Mouse (Mus musculus): ENCODE data around the gene Lsr. TPM values are rescaled to one million over a fixed set of nuclear protein-coding genes. Genes with fewer than 3 reads are reported as not detected.
"Not testable (repeated sequence)": the region's sequence is repeated elsewhere in the genome, so short reads cannot be mapped to it uniquely, and the experiment has no call there.

The Lsr gene
- polyA plus RNA-seq, 1 experiment, result 30.2 TPM

DNA sequence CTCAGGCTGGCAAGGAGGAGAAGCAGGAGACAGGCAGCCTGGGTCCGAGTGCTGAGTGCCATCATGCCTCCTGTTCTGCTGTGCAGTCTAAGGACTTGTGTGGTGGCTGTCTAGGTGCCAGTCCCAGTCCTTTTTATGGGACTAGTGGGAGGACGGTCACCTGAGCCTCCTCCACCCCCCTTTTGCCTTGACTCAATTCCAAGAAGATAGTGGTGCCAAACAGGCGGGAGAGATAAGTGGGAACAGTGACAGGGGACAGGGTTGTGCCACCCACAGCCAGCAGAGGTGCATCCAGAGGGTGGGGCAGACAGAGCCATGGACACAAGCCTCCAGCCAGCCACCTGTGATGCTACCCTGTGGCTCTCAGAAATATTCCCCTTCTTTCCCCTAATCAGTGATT lies 49.2 kb downstream of the Lsr start:
- no peak for TF ChIP-seq CTCF (IDR thresholded peaks at IDR 0.05; ENCODE audit: control insufficient read depth, insufficient read depth, insufficient replicate concordance, low read depth, low read length)
- no peak for TF ChIP-seq POLR2A (IDR thresholded peaks at IDR 0.05; ENCODE audit: control insufficient read depth, low read depth, low read length)

DNA sequence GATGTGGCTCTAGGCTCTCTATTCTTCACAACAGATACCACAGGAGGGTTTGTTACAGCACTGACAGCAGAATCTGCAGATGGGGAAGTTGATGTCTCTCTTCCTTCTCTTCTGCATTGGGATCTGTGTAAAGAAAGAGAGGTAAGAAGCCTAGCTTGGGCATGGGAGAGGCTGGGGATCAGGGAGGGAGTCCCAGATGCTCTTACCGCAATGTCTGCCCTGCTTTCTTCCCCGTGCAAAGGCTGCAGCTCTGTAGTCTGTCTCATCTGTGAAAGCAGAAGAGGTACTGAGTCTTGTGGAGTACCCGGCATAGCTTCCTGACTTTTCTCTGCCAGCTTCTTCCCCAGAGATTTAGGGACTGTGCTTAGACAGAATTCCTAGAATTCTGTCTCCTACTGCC lies 50.8 kb downstream of the Lsr start:
- not testable (repeated sequence) for H3K36me3 ChIP-seq (ENCODE audit: control insufficient read depth, insufficient read depth, low read length); H3K27ac ChIP-seq (ENCODE audit: control insufficient read depth, insufficient read depth, low read depth, low read length); H3K4me1 ChIP-seq (ENCODE audit: control insufficient read depth, insufficient read depth, low read length); H3K4me3 ChIP-seq (ENCODE audit: control insufficient read depth, low read depth, low read length); H3K27me3 ChIP-seq (ENCODE audit: control insufficient read depth, insufficient read depth, low read length)

More for the DNA sequence above, 49.2 kb downstream of the Lsr start:
- no peak overlapping the region for H3K27ac ChIP-seq (ENCODE audit: control insufficient read depth, insufficient read depth, low read depth, low read length)
- no peaks in the 10 kb centered on the region for H3K27me3 ChIP-seq (ENCODE audit: control insufficient read depth, insufficient read depth, low read length)
- H3K4me3 ChIP-seq (ENCODE audit: control insufficient read depth, low read depth, low read length), result no peak overlapping the region
- no peaks in the 10 kb centered on the region for H3K4me1 ChIP-seq (ENCODE audit: control insufficient read depth, insufficient read depth, low read length)
- H3K36me3 ChIP-seq (ENCODE audit: control insufficient read depth, insufficient read depth, low read length), result no peaks in the 10 kb centered on the region

DNA sequence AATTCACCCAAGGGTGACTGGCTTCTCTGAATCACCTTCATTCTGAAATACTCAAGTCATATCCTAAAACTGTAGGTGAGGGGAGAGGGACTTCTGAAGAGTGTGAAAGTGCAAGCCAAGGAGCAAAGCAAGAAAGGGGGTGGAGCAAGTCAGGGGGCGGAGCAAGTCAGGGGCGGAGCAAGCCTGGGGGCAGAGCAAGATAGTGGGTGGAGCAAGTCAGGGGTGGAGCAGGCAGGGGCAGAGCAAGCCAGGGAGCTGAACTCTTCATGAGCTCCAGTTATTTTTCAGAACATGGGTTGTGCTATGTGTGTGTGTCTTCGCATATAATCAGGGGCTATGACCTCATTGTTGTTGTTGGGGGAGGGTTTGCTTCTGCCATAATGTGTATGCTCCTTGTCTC lies 53.0 kb downstream of the Lsr start:
- Histone ChIP-seq H3K27me3 (ENCODE audit: control insufficient read depth, insufficient read depth, low read length) (no peaks in the 10 kb centered on the region), H3K4me1 (ENCODE audit: control insufficient read depth, insufficient read depth, low read length) (no peaks in the 10 kb centered on the region)
- TF ChIP-seq CTCF (IDR thresholded peaks at IDR 0.05; ENCODE audit: control insufficient read depth, insufficient read depth, insufficient replicate concordance, low read depth, low read length) (no peak), POLR2A (IDR thresholded peaks at IDR 0.05; ENCODE audit: control insufficient read depth, low read depth, low read length) (no peak)

DNA sequence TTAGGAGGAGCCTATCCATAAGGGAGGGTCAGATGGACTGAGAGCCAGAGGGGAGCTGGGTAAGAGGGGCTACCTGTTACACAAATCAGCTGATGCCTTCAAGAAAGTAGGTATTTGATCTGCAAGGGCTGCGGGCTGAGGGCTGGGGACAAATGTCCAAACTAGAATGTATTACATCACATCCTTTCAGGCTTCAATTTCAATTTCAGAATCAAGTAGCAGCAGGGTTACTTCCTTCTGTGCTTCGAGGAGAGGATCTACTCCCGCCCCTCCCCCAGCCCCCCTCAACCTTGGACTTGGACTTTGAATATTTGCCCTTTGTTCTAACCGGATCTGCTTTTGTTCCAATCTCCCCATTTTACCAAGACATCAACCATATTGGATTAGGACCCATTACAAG lies 56.0 kb downstream of the Lsr start:
- Histone ChIP-seq H3K36me3 (ENCODE audit: control insufficient read depth, insufficient read depth, low read length) (no peaks in the 10 kb centered on the region), H3K27me3 (ENCODE audit: control insufficient read depth, insufficient read depth, low read length) (no peaks in the 10 kb centered on the region), H3K27ac (ENCODE audit: control insufficient read depth, insufficient read depth, low read depth, low read length) (no peak overlapping the region), H3K4me3 (ENCODE audit: control insufficient read depth, low read depth, low read length) (no peak overlapping the region), H3K4me1 (ENCODE audit: control insufficient read depth, insufficient read depth, low read length) (no peaks in the 10 kb centered on the region)
- TF ChIP-seq POLR2A (IDR thresholded peaks at IDR 0.05; ENCODE audit: control insufficient read depth, low read depth, low read length), result no peak
- TF ChIP-seq CTCF (IDR thresholded peaks at IDR 0.05; ENCODE audit: control insufficient read depth, insufficient read depth, insufficient replicate concordance, low read depth, low read length), result no peak

More for the DNA sequence above, 53.0 kb downstream of the Lsr start:
- H3K4me3 ChIP-seq (ENCODE audit: control insufficient read depth, low read depth, low read length), result no peak overlapping the region
- H3K27ac ChIP-seq (ENCODE audit: control insufficient read depth, insufficient read depth, low read depth, low read length), result no peak overlapping the region
- H3K36me3 ChIP-seq (ENCODE audit: control insufficient read depth, insufficient read depth, low read length), result no peaks in the 10 kb centered on the region

DNA sequence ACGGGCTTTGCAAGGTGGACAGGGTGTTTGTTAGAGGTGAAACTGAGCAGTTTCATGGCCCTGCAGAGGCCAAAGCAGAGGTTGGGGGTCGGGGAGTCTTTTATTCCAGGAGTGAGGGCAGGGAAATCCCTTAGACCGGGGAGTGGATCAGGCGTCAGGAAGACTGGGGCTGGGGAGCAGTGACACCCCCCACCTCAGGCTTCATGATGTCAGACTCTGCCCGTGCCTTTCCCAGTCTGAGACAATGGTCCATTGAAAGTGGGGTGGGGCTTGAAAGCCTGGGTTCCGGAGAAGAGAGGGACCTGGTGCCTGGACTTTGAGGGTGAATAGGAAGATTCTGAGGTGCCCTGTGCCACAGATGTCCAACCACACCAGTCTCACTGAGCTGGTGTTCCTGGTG lies 56.6 kb downstream of the Lsr start:
- H3K36me3 ChIP-seq (ENCODE audit: control insufficient read depth, insufficient read depth, low read length), result no peaks in the 10 kb centered on the region
- no peak for TF ChIP-seq CTCF (IDR thresholded peaks at IDR 0.05; ENCODE audit: control insufficient read depth, insufficient read depth, insufficient replicate concordance, low read depth, low read length)
- no peak for TF ChIP-seq POLR2A (IDR thresholded peaks at IDR 0.05; ENCODE audit: control insufficient read depth, low read depth, low read length)

DNA sequence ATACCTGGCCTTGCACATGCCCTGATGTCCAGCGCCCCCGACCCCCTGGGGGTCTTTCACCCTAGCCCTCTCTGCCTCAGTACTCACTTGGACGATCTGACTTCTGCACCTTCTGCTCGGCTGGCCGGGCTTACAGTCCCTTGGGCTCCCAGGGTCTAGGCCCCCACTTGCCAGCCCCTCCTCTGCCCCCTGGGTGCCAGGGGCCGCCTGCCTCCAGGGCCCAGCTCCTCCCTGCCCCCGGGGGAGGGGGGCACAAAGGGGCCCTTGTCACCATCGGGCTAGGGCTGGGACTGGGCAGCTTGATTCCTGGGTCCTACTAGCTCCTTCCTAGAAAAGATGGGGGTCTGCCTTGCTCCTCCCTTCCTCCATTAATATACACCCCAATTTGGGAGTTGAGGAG lies 58.5 kb downstream of the Lsr start, which contains the start of gene Mag:
Gene Mag (minus strand): TSS at position 142 of the 400 bp plus-strand sequence.
- Histone ChIP-seq H3K27ac (ENCODE audit: control insufficient read depth, insufficient read depth, low read depth, low read length) (no peak within 1 kb of the TSS), H3K27me3 (ENCODE audit: control insufficient read depth, insufficient read depth, low read length) (no peaks in the 10 kb centered on the region), H3K4me3 (ENCODE audit: control insufficient read depth, low read depth, low read length) (no peak within 1 kb of the TSS), H3K4me1 (ENCODE audit: control insufficient read depth, insufficient read depth, low read length) (no peaks in the 10 kb centered on the region), H3K36me3 (ENCODE audit: control insufficient read depth, insufficient read depth, low read length) (no peaks in the 10 kb centered on the region)
- TF ChIP-seq POLR2A (IDR thresholded peaks at IDR 0.05; ENCODE audit: control insufficient read depth, low read depth, low read length) (no peak), CTCF (IDR thresholded peaks at IDR 0.05; ENCODE audit: control insufficient read depth, insufficient read depth, insufficient replicate concordance, low read depth, low read length) (no peak)

More for the DNA sequence above, 56.6 kb downstream of the Lsr start:
- Histone ChIP-seq H3K27ac (ENCODE audit: control insufficient read depth, insufficient read depth, low read depth, low read length) (no peak overlapping the region), H3K4me1 (ENCODE audit: control insufficient read depth, insufficient read depth, low read length) (no peaks in the 10 kb centered on the region), H3K27me3 (ENCODE audit: control insufficient read depth, insufficient read depth, low read length) (no peaks in the 10 kb centered on the region), H3K4me3 (ENCODE audit: control insufficient read depth, low read depth, low read length) (no peak overlapping the region)

DNA sequence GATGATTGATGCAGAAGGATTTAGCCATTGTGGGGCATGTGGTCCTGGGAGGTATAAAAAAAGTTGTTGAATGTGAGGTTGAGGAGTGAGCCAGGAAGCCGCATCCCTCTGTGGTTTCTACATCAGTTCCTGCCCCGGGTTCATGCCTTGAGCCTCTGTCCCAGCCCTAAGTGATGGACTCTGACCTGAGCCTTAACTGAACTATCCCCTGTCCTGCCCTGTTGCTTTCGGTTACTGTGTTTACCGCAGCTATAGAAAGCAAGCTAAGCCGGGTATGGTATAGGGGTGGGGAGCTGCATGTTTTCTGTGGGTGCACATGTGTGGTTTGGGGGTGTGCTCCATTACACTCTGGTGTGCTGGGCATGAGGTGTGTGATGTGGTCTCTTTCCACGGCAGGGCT lies 63.5 kb downstream of the Lsr start:
- no peak overlapping the region for H3K27ac ChIP-seq (ENCODE audit: control insufficient read depth, insufficient read depth, low read depth, low read length)
- no peaks in the 10 kb centered on the region for H3K36me3 ChIP-seq (ENCODE audit: control insufficient read depth, insufficient read depth, low read length)
- no peak overlapping the region; the same call in 1 of the 2 replicates for H3K4me3 ChIP-seq (ENCODE audit: control insufficient read depth, low read depth, low read length)
- H3K4me1 ChIP-seq (ENCODE audit: control insufficient read depth, insufficient read depth, low read length), result peaks cover 17% of the 10 kb centered on the region
- H3K27me3 ChIP-seq (ENCODE audit: control insufficient read depth, insufficient read depth, low read length), result no peaks in the 10 kb centered on the region
- TF ChIP-seq CTCF (IDR thresholded peaks at IDR 0.05; ENCODE audit: control insufficient read depth, insufficient read depth, insufficient replicate concordance, low read depth, low read length), result no peak
- TF ChIP-seq POLR2A (IDR thresholded peaks at IDR 0.05; ENCODE audit: control insufficient read depth, low read depth, low read length), result no peak

DNA sequence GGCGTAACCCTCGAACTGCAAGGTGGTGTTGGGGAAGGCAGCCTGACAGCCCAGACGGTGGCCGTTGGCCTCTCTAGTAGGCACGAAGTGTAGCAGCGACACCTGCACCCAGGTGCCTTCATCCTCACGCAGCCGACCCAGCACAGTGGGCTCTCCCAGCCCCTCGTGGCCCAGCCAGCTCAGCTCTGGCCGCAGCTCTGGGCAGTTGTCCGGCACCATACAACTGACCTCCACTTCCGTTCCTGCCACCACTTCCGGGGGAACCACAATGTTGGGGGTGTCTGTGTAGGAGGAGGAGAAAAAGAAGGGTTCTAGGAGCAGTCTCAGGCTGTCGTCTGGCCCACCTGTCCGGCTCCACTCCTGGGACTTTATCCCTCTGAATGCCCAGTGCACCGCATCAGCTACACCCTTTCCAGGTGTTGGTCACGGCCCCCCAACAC lies 64.3 kb downstream of the Lsr start:
- Histone ChIP-seq H3K27me3 (ENCODE audit: control insufficient read depth, insufficient read depth, low read length) (no peaks in the 10 kb centered on the region), H3K4me3 (ENCODE audit: control insufficient read depth, low read depth, low read length) (peak overlapping the region; percentile 85), H3K36me3 (ENCODE audit: control insufficient read depth, insufficient read depth, low read length) (no peaks in the 10 kb centered on the region), H3K4me1 (ENCODE audit: control insufficient read depth, insufficient read depth, low read length) (peaks cover 17% of the 10 kb centered on the region), H3K27ac (ENCODE audit: control insufficient read depth, insufficient read depth, low read depth, low read length) (peak overlapping the region; percentile 32; the same call in 1 of the 2 replicates)
- TF ChIP-seq CTCF (IDR thresholded peaks at IDR 0.05; ENCODE audit: control insufficient read depth, insufficient read depth, insufficient replicate concordance, low read depth, low read length) (no peak), POLR2A (IDR thresholded peaks at IDR 0.05; ENCODE audit: control insufficient read depth, low read depth, low read length) (no peak)
